Mouse (Mus musculus) forelimb bud, embryonic 11.5 days (tissue): ENCODE data around the gene Foxn4.

Experiments
- DNase-seq: peaks from one replicate; pipeline ENCODE4 v3.0.0-alpha.2; 2012; ENCODE audit warnings: low read depth, low spot score

Gene Foxn4

DNA sequence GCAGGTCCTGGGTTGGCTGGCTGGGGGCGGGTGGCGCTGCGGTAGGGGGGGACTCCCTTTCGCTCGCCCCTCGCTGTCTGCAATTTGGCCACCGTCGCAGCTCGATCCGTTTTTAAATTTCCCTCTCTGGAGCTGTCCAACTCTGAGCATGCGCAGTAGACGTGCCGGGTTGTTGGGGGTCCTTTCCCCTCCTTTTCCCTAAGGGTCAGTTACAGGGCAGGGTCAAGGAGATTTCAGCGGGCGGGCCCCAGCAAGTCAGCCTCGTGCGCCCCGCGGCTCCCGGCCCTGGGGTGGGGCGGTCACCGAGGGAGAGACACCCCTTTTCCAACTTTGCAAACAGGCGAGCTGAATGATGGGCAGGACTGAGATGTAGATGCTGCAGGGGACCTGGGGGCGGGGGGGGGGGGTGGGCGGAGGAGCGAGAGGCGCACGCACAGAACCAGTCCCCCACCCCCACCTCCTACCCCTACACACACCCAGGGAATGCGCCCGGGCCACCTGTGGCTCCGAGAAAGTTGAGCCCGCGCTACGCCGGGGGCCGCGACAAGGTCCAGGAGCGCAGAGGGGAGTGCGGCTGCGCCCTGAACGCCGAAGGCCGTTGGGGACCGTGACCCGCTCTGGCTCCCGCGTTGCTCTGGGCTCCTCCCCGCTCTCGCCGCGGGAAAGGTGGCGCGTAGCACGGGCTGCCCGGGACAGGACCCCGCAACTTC, at the start of gene Foxn4:
Foxn4 (minus strand) TSS at position 115 of the 710 bp plus-strand sequence.
- DNase-seq: peak; percentile 53

DNA sequence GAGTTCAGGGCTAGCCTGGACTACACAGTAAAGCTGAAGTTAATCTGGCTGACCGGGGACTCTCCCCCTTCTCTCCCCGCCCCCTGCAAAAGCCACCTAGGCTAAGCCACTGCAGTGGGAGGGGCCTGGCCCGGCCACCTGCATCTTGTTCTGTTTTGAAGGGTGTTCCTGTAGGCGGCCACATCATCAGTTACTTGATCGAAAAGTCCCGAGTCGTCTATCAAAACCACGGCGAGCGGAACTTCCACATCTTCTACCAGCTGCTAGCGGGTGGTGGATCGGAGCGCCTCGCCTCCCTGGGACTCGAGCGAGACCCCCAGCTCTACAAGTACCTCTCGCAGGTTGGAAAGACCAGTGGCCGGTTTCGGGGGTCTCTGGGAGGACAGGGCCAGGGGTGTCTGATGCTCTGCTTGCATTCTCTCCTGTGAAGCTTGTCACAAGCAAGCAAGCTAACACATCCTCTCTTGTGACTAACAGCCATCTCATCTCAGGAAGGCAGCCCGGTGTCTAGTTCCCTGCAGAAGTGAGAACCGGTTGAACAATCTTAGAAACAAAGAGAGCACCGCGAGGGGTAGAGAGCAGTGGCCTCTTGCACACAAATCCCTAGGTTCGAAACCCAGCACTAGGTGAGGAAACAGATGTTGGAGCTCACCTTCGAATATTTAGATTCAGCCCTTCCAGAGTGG, 49.6 kb upstream of the Foxn4 start:
- no peak for DNase-seq

DNA sequence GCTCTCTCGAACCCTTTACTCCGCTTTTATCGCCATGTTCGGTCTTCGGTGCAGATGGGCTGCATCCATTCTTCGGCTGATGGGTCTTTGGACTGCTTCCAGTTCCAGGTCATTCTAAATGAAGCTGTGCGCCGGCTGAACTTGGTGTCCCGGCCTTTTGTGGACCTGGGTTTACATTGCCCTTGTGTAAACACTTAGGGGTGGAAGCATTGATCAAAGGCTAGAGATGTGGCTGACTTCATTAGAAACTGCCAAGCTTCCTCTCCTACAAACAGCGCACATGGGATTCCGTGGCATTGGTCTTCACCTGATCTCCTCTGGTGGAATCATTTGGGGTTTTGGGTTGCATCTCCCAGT, 36.1 kb upstream of the Foxn4 start:
- no peak for DNase-seq

DNA sequence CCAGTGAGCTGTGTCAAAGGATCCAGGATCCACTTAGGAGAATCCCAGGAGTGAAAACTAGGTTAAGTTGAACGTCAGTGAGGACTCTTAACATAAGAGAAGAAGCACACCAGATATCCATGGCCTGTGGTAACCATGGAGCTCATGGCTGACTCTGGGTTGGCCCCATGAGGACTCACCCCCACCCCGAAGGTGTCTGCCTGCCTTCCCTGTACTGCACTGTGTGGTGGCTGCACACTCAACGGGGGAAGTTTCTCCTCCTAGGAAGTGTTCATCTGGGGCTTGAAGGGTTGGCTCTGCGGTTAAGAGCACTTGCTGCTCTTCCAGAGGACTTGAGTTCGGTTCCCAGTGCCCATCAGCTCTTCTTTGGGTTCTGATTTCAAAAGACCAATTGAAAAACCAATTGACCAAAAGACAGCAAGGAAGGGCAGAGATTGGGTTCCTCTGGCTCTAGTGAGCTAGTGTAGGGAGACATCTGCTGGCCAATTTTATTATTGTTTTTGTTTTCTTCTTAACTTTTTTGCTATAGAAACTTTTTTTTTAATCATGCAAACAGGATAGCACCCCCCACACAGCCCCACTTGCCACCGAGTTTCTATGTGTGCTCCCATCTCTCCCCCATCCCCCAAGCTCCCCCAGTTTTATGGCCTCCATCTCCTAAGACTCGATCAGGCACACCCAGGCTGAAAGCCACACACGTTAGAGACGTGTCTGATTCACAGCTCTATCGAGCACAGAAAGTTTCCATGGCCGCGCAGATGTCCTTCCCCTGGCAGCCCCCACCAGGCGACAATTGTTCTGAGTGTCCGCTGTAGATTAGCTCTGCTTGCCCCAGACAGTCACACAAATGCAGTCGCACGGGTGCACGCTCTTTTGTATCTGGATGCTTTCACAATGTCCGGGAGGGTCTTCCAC, 35.4 kb upstream of the Foxn4 start:
- DNase-seq: peak; percentile 66

DNA sequence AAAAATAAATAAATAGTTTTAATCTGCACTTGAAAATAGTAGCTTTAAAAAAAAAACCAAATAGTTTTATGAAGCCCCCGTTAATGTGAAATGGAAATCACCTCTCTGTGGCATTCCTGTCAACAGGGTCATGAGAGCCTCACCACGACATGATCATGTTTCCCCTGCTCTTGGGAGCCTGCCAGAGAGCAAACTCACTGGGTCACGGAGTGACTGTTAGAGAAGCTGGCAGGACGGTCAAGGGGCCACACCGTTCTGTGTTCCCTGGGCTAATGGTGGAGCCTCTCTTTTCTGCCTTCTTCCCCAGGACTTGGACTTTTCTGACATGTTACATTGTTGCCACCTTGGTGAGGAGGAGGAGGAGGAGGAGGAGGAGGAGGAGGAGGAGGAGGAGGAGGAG, 32.9 kb upstream of the Foxn4 start:
- no peak for DNase-seq

DNA sequence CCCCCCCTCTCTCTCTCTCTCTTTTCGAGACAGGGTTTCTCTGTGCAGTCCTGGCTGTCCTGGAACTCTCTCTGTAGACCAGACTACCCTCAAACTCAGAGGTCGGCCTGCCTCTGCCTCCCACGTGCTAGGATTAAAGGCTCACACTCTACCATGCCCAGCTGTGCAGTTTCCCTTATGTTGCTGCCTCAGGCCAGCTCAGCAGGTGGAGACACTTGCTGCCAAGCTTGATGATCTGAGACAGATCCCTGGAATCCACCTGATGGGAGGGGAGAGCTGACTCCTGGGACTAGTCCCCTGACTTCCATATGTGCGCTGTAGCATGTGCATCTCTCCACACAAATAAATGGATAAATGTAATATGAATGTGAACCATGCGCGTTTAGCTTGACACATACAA, 29.6 kb upstream of the Foxn4 start:
- no peak for DNase-seq

DNA sequence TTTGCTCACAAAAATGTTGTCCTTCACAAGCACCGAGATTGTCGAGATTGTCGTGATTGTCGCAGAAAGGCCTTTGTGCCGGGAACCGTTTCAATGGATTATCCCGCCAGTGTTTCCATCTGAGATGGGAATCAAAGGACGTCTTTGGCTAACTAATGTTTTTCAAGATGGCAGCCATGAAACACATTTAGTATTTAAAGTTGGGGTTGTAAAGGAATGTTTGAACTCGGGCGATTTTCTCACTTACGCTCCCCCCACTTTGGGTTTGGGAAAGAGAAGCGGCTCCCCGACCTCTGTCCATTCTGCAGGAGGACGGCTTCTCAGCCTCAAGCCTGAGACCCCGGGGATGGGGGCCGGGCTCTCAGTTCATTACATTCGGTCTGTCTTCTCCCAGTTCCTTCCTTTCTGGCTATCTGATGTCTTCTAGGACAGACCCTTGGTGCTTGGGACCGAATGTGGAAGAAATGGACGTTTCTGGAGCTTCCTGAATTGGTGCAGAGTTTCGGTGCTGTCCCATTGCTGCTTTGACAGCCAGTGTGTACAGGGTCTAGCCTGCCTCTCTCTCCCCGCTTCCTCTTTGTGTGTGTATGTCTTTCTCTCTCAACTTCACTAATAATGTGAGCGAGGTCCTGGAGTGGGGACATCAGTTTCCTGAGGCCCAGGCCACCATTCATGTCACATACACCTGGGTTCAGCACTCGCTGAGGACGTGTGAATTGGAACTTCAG, 26.4 kb upstream of the Foxn4 start:
- DNase-seq: no peak

DNA sequence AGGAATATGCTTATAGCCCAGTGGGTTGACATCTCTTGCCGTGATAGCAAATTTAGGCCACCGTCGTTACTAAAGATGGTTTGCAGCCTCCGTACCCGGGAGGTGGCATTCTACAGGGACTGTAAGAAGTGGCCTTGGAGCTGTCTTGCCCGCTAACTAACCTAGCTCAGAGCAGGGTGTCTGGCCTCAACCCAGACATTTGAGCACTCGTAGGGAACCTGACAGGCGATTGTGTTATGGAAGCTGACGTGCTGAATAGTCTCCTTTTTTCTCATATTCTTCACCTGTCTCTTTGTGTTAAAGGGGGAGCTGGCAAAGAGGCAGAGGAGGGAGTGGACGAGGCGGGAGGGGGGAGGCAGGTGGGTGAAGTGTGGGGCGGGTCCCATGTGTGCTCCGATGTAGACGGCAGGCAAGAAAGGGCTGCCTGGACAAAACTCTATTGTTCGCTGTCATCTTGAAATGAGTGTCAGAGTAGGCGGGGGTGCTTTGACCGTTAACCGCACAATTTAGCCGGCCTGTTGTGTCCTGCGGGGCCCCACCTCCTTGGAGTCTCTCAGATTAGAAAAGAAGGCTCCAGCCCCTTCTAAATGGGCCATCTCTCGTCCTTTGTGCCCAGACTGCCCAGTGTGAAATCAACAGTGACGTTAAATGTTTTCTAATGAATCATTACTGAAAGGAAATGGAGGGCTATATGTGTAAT, 25.7 kb upstream of the Foxn4 start:
- DNase-seq: no peak

DNA sequence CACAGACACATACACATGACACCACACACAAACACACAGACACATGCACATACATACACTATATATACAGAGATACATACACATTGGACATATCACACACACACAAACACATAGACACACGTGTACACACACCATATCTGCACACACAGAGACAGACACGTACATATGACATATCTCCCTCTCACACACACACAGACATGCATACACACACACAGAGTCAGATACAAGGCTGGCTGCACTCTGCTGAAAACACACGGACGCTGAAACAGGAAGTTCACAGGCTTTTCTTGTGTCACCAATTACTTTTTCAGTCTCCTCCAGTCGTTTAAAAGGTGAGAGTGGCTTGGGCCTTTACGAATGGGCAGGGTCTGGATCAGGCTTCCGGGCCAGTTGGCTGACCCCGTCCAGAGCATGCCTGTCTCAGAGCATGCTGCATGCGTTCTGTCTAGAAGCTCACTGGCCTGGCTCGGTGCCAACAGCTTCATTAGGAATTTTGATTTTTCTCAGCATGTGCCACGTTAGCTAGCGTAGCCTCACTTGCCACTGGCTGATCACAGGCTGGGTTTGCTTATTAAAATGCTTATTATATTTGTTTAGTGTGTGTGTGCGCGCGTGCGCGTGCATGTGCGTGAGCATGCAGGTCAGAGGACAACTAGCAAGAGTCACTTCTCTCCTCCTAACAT, 24.7 kb upstream of the Foxn4 start:
- no peak for DNase-seq

DNA sequence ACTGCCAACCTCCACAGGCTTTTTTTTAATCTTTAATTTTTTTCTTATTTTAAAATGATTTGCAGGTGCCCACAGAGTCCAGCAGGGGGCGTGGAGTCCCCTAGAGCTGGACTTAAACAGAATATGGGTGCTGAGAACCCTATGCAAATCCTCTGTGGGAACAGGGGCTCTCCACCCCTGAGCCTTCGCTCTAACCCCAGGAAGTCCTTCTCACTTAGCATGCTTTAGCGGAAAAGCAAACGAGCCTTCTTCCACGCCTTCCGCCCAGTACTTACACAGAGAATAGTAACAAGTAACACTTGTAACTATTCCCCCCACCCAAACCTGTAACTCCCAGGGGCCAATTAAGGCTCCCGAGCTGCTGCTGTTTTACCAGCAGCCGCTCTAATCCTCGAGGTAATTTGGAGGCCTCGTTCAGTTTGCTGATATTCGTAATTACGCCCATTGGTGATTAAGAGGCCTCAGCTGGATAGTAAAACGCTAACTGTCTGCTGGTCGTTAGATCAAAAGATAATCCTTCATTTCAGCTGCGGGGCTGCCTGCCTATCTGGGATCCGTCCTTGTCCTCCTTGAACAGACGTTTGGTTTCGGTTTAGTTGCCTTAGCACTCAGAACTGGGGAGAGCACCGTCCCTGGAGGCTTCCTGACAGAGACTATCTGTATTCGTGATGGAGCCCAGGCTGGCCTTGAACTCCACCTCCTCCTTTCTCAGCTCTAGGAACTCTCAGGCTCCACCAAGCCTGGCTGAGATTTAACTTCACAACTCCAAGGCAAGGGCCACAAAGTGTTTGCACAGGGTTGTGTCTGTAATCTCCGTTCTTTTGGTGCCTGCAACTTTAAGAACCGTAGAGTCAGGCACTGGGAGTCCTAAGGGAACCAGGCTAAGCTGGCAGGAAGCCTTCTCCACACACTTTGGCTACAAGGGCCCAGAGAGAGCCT, 23.4 kb upstream of the Foxn4 start:
- no peak for DNase-seq

DNA sequence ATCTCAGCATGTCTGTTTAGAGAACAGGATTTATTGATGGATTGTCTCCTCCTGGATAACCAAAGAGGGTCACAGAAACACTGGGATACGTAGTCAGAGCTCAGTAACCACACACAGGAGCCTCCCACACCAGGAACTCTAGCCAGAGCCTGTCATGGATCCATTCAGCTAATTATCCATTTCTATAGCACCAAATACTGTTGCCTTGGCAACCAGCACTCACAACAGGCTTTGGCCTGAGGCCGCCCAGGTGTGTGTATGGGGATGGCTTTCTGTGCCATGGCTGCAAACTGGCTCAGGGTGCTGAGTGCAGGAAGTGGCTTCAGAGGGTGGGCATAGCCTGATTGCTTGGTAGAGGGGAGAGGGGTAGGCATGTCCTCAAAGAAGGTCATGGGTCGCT, 16.4 kb upstream of the Foxn4 start:
- DNase-seq: no peak

DNA sequence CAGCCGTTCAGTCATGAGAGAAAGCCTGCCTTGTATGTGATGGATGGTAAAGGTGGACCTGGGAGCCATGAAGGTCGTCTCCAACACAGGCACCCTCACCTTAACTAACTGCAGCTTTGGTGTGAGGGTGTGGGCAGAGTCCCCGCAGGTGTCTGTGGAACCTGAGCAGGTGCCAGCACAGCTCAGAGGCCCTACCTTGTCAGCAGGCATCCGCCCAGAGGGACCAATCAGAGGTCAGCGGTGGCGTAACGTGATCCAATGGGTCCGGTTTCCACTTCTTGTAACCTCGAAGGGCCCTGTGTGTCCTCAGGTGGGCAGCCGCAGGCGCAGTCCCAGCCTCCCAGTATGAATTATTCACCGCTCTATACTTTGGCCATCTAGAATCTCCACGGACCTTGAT, 15.3 kb upstream of the Foxn4 start, which contains the start of gene Myo1h:
Myo1h (plus strand) TSS at position 293 of the 400 bp plus-strand sequence.
- DNase-seq: no peak

DNA sequence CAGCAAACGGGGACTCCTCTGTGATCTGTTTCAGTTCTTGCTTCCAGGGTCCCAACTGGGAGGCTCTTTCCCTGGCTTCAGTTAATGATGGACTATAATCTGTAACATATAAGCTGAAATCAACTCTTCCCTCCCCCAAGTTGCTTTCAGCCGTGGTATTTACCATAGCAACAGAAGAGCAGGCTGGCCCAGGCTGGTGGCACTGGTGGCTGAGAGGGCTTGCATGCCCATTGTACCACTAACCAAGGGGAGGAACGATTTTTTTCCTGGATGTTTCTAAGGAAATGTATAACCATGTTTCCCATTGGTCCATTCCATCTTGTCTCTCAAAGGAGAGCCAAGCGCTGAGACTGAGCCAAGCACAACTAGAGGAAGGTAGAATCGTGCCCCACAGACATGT, 14.8 kb upstream of the Foxn4 start:
- DNase-seq: no peak

DNA sequence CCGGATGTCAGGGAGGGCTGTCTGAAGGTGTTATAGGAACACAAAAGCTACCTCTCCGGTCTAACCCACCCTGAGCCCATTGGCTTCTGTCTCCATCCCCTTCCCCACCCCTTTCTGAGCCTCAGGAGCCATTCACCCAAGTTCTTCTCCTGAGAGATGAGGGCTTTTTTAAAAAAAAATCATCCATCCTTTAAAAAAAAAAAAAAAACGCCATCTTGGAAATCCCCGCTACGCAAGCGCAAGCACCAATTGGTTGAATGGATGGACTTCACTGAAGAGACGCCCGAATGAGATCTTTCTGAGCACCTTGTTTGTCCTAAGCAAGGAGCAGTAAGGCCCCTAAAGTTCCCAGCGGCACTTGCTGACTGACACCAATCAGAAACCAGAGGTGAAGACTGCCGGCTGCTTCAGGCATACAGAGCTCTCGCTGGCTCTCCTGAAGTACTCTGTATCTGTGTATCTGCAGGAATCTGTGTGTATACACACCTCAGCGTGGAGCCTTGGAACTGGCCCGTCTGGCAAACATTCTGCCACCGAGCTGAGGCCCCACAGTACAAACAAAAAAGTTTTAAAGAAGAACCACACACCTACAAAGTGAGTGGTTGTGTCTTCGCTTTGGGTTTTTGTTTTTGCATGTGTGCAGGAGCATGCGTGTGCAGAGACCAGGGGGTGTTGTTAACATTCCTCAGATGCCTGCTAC, 13.4 kb upstream of the Foxn4 start:
- DNase-seq: no peak

DNA sequence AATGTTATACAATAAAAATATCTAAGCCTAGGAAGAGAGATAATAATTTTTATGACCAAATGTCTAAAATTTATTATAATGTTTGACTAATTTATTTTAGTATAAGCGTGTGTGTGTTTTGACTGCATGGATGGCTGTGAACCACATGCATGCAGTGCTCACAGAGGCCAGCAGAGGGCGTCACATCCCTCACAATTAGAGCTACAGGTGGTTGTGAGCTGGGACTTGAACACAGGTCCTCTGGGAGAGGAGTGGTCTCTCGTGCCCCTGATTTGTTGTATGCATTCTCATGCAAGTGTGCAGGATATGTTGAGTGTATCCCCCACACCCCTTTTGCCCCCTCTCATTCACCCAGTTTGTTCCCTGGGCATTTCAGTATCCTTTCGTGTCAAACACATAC, 12.5 kb upstream of the Foxn4 start:
- DNase-seq: no peak

DNA sequence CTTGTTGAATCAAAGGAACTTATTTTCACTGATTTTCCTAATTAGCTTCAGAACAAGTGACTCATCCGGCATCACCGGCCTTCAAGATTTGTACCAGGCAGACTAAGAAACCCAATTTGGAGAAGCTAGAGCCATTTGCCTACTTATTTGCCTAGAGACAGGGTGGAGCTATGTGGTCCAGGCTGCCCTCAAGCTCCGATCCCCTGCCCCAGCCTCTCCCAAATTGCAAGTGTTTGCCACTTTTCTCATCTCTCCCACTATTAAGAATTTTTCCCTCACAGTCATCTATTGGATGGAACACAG, 11.7 kb upstream of the Foxn4 start:
- DNase-seq: no peak

DNA sequence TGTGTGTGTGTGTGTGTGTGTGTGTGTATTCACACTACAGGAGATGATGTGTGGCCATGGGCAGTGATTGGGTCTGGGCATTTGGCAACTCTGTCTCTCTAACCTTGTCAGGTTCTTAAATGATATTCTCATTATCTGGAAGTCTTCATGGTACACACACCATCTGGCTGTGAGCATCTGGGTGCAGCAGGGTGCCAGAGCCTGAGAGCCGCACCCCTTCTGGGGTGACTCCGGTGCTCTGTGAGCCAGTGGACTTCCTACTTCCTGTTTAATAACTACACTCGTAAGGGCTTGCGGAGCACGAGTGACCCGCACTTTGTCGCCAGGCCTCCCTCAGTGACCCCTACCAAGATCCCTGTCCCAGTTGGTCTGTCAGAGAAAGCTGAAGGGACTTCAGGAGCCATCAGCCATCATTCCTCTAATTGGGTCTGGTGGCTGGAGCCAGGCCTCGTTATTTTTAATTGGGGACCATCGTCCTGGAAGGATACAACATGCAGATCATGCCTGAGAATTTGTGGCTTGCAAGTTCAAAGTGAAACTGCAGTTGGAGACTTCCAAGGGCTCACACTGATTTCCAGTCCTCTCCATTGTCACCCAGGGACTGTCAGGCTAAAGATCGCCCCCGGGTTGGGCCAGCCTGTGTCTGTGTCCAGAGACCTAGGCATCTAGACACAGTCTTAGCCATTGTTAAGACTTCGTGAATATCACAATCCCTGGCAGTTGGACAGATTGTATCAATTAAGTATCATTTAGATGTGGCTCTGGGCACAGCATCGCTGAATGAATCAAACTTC, 11.2 kb upstream of the Foxn4 start:
- peak; percentile 37 for DNase-seq

DNA sequence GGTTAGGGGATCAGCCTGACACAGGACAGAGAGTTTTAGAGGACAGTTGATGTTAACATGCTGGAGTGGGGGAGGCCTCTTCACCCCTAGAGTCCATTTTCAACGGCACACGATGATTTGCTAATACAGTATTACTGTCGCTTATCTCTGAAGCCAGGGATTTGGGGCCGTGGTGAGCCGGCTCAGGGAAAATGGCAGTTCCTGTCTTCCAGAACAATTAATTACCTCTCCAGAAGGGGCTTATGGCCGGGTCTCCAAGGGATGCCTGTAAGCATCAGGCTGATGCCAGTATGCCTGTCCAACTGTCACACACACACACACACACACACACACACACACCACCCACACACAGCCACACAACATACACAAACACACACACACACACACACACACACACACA, 8.7 kb upstream of the Foxn4 start:
- DNase-seq: no peak
